Mouse (Mus musculus): ENCODE data around the gene Art3. TPM values are rescaled to one million over a fixed set of nuclear protein-coding genes. Genes with fewer than 3 reads are reported as not detected.
A peak's percentile ranks its signal among the peaks of the same experiment; 100 is the strongest.

The Art3 gene
- polyA plus RNA-seq, 1 experiment from 2014 or later = 46.5 TPM

DNA sequence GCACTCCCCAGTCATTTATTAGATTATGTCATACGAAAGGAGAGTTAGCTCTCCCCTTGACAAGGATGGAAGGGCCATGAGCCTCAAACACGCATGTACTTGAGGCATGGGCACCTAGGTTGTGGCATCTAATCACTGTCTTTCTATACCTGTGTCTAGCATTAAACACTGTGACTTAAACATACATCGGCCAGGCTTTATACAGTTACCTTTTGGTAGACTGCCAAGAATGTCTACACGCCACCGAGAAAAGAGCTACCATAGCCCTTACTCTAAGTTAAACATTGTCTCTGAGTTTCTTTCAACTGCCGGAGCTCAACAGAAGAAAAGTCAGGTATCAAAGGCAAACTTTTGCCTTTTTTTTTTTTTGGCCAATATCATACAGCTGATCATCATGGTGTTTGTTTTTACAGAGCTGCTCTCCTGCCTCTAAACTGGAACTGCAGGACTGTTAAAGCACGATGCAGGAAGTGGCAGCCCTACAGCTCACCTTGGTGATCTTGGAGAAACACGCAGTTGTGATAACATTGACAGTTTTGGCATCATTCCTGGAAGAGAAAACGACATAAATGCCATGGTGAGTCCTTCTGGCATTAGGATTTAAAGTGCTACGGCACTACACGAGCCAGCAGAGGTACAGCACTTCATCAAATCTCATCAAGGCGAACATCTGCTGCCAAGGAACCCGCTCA lies 29.3 kb upstream of the Art3 start:
- Histone ChIP-seq H3K4me2 (replicated peaks; ENCODE audit: low read depth, low read length) (no peak overlapping the region), H3K9me3 (ENCODE audit: low read length) (no peaks in the 10 kb centered on the region), H3K27me3 (replicated peaks; ENCODE audit: insufficient read depth, low read length) (no peaks in the 10 kb centered on the region), H3K4me3 (ENCODE audit: low read depth, low read length) (no peak overlapping the region), H3K4me1 (ENCODE audit: insufficient read depth, low read depth, low read length) (no peaks in the 10 kb centered on the region), H3K36me3 (ENCODE audit: insufficient read depth, low read length) (peaks cover 29% of the 10 kb centered on the region; the same call in 1 of the 2 replicates), H3K9ac (replicated peaks; ENCODE audit: low read depth) (no peak overlapping the region), H3K27ac (ENCODE audit: low read length) (no peak overlapping the region)
- WGBS = 64% methylated on average over 13 of the region's 13 CpGs
- TF ChIP-seq EP300 (IDR thresholded peaks at IDR 0.05) (no peak), CTCF (IDR thresholded peaks at IDR 0.05) (no peak)
- no peak for ATAC-seq
- DNase-seq (ENCODE audit: low spot score) = no peak

DNA sequence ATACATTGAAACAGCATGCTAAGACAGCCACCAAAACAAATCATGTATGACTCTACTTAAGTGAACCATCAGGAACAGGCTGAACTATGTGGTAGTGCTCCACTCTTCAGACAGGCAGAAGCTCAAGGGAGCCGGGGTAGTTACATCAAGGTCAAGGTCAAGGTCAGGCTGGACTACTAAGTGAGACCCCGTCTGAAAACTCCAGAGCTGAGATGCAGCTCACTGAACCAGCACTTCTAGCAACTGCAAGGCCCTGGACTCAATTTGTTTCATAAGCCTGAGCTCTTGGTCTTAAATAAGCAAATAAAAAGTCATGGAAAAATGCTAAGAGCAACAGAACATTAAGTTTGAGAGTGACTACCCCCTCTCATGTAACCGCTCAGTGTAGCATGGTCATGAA lies 27.3 kb upstream of the Art3 start:
- Histone ChIP-seq H3K4me1 (ENCODE audit: insufficient read depth, low read depth, low read length) (peaks cover 5% of the 10 kb centered on the region; the same call in 1 of the 2 replicates), H3K27me3 (replicated peaks; ENCODE audit: insufficient read depth, low read length) (no peaks in the 10 kb centered on the region), H3K27ac (ENCODE audit: low read length) (no peak overlapping the region), H3K9ac (replicated peaks; ENCODE audit: low read depth) (no peak overlapping the region), H3K9me3 (ENCODE audit: low read length) (no peaks in the 10 kb centered on the region), H3K36me3 (ENCODE audit: insufficient read depth, low read length) (peaks cover 25% of the 10 kb centered on the region; the same call in 1 of the 2 replicates), H3K4me3 (ENCODE audit: low read depth, low read length) (no peak overlapping the region), H3K4me2 (replicated peaks; ENCODE audit: low read depth, low read length) (no peak overlapping the region)
- ATAC-seq (no peak), DNase-seq (ENCODE audit: low spot score) (no peak)
- TF ChIP-seq EP300 (IDR thresholded peaks at IDR 0.05) (no peak), CTCF (IDR thresholded peaks at IDR 0.05) (no peak)
- WGBS = 76% methylated on average over 3 of the region's 3 CpGs

DNA sequence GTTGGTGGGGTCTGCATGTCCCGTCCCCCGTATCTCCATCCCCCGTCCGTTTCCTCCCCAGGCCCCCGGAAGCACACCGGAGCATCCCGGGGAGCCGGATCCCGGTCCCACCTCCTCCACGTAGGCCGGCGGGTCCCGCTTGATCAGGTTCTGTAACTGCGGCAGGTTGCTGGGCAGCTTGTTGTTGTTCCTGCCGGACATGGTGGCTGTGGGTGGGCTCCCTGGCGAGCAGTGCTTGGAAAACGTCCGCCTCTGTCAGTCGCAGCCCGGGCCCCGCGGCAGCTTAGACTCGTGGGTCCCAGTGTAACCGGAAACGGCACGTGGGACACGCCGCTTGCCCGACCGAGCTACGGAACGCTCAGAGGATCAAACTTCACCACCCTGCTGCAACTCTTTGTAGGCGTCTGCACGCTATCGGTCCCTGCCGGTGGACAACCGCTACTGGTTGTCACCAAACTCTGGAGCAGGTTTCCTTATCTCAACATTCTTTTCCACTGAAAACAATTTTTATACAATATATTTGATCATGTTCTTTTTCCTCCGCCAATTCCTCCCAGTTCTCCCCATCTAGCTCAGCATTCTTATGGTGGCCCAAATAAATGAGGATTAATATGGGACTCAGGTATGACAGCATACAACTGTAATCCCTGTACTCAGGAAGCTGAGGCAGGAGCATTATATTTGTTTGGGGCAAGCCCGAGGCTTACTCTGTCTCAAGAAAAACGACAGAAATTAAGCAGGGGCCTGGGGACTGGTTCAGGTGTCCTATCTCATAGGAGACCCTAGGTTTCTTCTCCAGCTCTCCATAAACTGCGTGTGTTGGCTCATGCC lies 21.7 kb upstream of the Art3 start, which contains the start of gene Sdad1:
Sdad1 (minus strand) TSS at position 799 of the 831 bp plus-strand sequence.
- Histone ChIP-seq H3K4me3 (ENCODE audit: low read depth, low read length) (peak within 1 kb of the TSS; percentile 57), H3K9ac (replicated peaks; ENCODE audit: low read depth) (peak within 1 kb of the TSS; percentile 66), H3K27ac (ENCODE audit: low read length) (peak within 1 kb of the TSS; percentile 52; the same call in 1 of the 2 replicates), H3K36me3 (ENCODE audit: insufficient read depth, low read length) (0 out of 2 replicates have a peak, but pooled peaks cover under 1% of the 10 kb centered on the region), H3K4me2 (replicated peaks; ENCODE audit: low read depth, low read length) (peak within 1 kb of the TSS; percentile 79), H3K9me3 (ENCODE audit: low read length) (no peaks in the 10 kb centered on the region), H3K4me1 (ENCODE audit: insufficient read depth, low read depth, low read length) (peaks cover 6% of the 10 kb centered on the region; the same call in 1 of the 2 replicates), H3K27me3 (replicated peaks; ENCODE audit: insufficient read depth, low read length) (no peaks in the 10 kb centered on the region)
- 1% methylated on average over 40 of the region's 41 CpGs for WGBS
- DNase-seq (ENCODE audit: low spot score) (peak; percentile 96), ATAC-seq (peak; percentile 98)
- TF ChIP-seq EP300 (IDR thresholded peaks at IDR 0.05) = no peak
- TF ChIP-seq CTCF (IDR thresholded peaks at IDR 0.05) = peak; percentile 86

DNA sequence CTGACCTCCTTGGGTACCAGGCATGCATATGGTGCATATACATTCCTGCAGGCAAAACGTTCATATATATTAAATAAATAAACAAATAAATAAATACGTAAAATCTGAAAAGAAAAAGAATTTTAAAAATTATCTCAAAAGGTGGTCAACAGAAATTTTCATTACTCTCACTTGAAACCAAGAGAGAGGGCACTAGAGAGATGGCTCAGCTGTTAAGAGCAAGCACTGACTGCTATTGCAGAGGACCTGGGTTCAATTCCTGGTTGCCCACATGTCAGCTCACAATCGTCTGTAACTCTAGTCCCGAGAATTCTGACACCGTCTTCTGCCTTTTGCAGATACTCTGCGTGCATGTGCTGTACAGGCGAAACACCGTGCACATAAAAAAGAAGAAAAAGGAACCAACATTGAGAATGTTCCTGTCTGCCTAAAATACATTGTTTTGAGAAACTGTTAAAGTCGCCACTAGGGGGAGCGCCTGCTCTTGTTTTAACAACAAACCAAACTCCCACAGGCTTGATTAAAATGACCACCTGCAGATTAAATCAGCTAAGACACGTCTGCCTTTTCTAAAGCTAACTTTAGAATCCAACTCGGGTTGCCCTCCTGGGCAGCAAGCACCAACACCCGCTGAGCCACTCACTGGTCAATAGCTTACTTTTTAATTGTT lies 19.4 kb upstream of the Art3 start:
- DNase-seq (ENCODE audit: low spot score) = peak; percentile 91
- Histone ChIP-seq H3K27ac (ENCODE audit: low read length) (no peak overlapping the region), H3K27me3 (replicated peaks; ENCODE audit: insufficient read depth, low read length) (no peaks in the 10 kb centered on the region), H3K9me3 (ENCODE audit: low read length) (no peaks in the 10 kb centered on the region), H3K36me3 (ENCODE audit: insufficient read depth, low read length) (no peaks in the 10 kb centered on the region), H3K4me1 (ENCODE audit: insufficient read depth, low read depth, low read length) (peaks cover 6% of the 10 kb centered on the region; the same call in 1 of the 2 replicates), H3K4me3 (ENCODE audit: low read depth, low read length) (no peak overlapping the region), H3K9ac (replicated peaks; ENCODE audit: low read depth) (no peak overlapping the region), H3K4me2 (replicated peaks; ENCODE audit: low read depth, low read length) (no peak overlapping the region)
- WGBS = 12% methylated on average over 13 of the region's 13 CpGs
- TF ChIP-seq EP300 (IDR thresholded peaks at IDR 0.05) (no peak), CTCF (IDR thresholded peaks at IDR 0.05) (peak; percentile 82)
- no peak for ATAC-seq

DNA sequence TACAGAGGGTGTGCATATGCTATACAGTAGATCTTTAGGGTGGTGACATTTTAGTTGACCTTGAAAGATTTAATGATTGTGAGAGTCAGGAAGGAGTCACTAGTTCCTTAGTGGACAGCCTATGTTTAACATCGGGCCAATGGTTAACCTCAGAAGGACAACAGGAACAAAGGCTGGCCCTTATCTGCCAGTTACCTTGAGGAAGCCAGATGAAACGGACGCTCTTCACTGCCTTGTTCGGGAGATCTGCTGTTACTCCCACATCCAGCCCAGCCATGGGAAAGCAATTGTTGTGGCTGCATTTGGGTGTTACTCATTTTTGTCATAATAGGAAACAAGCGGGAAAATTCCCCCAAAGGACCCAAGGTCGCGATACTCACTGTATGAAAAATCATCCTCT lies 17.9 kb upstream of the Art3 start:
- H3K4me3 ChIP-seq (ENCODE audit: low read depth, low read length) = no peak overlapping the region
- WGBS = 55% methylated on average over 7 of the region's 7 CpGs
- H3K27me3 ChIP-seq (replicated peaks; ENCODE audit: insufficient read depth, low read length) = no peaks in the 10 kb centered on the region
- TF ChIP-seq CTCF (IDR thresholded peaks at IDR 0.05) = no peak
- no peak for TF ChIP-seq EP300 (IDR thresholded peaks at IDR 0.05)
- no peak overlapping the region for H3K9ac ChIP-seq (replicated peaks; ENCODE audit: low read depth)
- H3K4me2 ChIP-seq (replicated peaks; ENCODE audit: low read depth, low read length) = no peak overlapping the region
- ATAC-seq (no peak), DNase-seq (ENCODE audit: low spot score) (no peak)
- no peaks in the 10 kb centered on the region for H3K36me3 ChIP-seq (ENCODE audit: insufficient read depth, low read length)
- peaks cover 6% of the 10 kb centered on the region; the same call in 1 of the 2 replicates for H3K4me1 ChIP-seq (ENCODE audit: insufficient read depth, low read depth, low read length)
- no peaks in the 10 kb centered on the region for H3K9me3 ChIP-seq (ENCODE audit: low read length)
- no peak overlapping the region for H3K27ac ChIP-seq (ENCODE audit: low read length)

DNA sequence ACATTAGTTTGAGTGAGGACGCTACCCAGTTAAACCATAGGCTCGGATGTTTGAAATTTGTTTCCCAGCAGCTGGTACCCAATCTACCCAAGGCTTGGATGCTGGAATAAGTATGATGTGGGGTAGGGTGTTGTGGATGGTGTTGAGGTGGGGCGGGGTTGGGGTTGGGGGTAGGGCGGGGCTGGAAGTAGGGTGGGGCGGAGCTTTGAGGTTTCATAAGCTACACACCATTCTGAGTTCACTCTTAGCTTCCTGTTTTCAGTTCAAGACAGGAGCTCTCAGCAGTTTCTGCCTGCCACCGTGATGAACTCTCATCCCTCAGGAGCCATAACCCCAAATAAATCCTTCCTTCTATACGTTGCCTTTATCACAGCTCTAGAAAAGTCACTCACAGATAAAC lies 13.5 kb upstream of the Art3 start:
- no peak overlapping the region for H3K27ac ChIP-seq (ENCODE audit: low read length)
- H3K4me3 ChIP-seq (ENCODE audit: low read depth, low read length) = no peak overlapping the region
- WGBS = 69% methylated on average over 7 of the region's 7 CpGs
- no peak overlapping the region for H3K4me2 ChIP-seq (replicated peaks; ENCODE audit: low read depth, low read length)
- ATAC-seq (no peak), DNase-seq (ENCODE audit: low spot score) (no peak)
- no peaks in the 10 kb centered on the region for H3K4me1 ChIP-seq (ENCODE audit: insufficient read depth, low read depth, low read length)
- H3K9ac ChIP-seq (replicated peaks; ENCODE audit: low read depth) = no peak overlapping the region
- no peaks in the 10 kb centered on the region for H3K36me3 ChIP-seq (ENCODE audit: insufficient read depth, low read length)
- no peaks in the 10 kb centered on the region for H3K27me3 ChIP-seq (replicated peaks; ENCODE audit: insufficient read depth, low read length)
- TF ChIP-seq EP300 (IDR thresholded peaks at IDR 0.05) (no peak), CTCF (IDR thresholded peaks at IDR 0.05) (no peak)
- no peaks in the 10 kb centered on the region for H3K9me3 ChIP-seq (ENCODE audit: low read length)
